Comparison of ENCODE assay signal across 10 mouse cellular contexts in the genomic region with DNA sequence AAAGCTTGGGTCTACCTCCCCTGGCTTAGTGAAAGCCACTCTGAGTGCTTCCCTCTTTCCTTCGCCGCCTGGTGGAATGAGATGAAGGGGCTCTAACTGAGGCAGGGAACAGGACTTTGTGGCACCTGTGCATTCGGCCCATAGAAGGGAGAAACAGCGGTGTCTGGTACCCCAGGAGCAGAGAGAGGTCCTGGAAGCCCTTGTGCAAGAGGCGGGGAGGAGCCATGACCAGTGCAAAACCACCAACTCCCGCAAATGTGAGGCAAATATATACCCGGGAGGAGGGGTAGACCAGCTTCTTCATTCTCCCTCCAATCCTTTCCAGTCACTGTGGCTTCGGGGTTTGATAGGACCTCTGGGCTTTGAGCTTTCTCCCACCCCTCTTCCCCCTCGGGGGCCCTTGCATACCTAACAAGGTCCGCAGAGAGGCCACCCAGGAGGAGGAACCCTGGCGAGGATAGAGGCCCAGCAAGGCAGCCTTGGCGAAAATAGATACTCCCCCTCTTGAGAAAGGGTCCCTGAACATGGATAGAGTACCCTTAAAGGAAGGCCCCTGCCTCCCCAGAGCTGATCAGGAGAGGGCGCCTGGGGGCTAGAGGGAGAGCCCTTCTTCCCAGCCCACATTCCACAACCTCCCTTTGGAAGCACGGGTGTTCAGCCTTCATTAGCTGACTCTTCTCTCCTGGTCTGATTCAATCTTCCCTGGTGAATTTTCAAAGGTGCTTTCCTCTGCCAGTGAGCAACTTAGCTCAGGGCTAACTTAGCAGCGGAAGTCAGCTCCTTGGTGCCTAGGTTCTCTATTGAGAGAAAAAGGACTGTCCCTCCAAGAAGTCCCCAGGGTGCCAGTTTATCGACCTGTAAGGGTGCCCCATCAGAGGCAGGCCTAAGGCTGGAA. TPM values are rescaled to one million over a fixed set of nuclear protein-coding genes. Genes with fewer than 3 reads are reported as not detected.
A peak's percentile ranks its signal among the peaks of the same experiment; 100 is the strongest.
DNase-seq lines count a peak whose midpoint lies in the region; ATAC-seq lines count a peak whose summit lies in the region.
"Had no signal": no experiment of that assay in that cellular context is flagged by ENCODE, and none has a peak within 500 bp of the region (broad histone marks: within the 10 kb centered on the region; RNA-seq: fewer than 3 reads in every experiment).

No protein-coding gene starts in this region.

- no peak for DNase-seq in heart, adult 8-10 months (ENCODE audit: low spot score)
- DNase-seq in ES-CJ7 (ENCODE audit: low read depth, low spot score) (peak; percentile 81), liver (no peak)
- peak; percentile 72 for DNase-seq in forebrain, embryonic 11.5 days (ENCODE audit: low spot score)
- peak; percentile 62 for DNase-seq in mesoderm, embryonic 11.5 days (ENCODE audit: low read depth, low spot score)
- no peak for DNase-seq in thymus, adult 18-20 months

- ATAC-seq in heart, embryonic 13.5 days (ENCODE audit: extremely low read depth, insufficient number of reproducible peaks, low FRiP score, low TSS enrichment), result no peak
- ATAC-seq in forebrain, embryonic 11.5 days (replicated peaks; ENCODE audit: low FRiP score), result peak; percentile 45
- ATAC-seq in monocyte, adult 5-6 weeks (replicated peaks; ENCODE audit: insufficient number of reproducible peaks, low FRiP score, low TSS enrichment, poor library complexity, severe bottlenecking), result no peak

- H3K4me3 ChIP-seq in heart, embryonic 13.5 days, result peak overlapping the region; percentile 65
- H3K4me3 ChIP-seq in forebrain, embryonic 11.5 days (ENCODE audit: low read depth, low read length), result peak overlapping the region; percentile 64

- H3K9me3 ChIP-seq in heart, embryonic 13.5 days, result no peaks in the 10 kb centered on the region
- H3K9me3 ChIP-seq in forebrain, embryonic 11.5 days (ENCODE audit: control insufficient read depth, low read length), result no peaks in the 10 kb centered on the region

- peaks cover 97% of the 10 kb centered on the region for H3K27me3 ChIP-seq in heart, embryonic 13.5 days (replicated peaks)
- no peaks in the 10 kb centered on the region; the same call in 1 of the 2 replicates for H3K27me3 ChIP-seq in forebrain, embryonic 11.5 days (ENCODE audit: control insufficient read depth, insufficient read depth, low read length)

- H3K27ac ChIP-seq in heart, embryonic 13.5 days (replicated peaks), result no peak overlapping the region
- H3K27ac ChIP-seq in forebrain, embryonic 11.5 days (ENCODE audit: low read depth, low read length), result peak overlapping the region; percentile 98
- H3K27ac ChIP-seq: macrophage had no signal

- peaks cover 38% of the 10 kb centered on the region for H3K4me1 ChIP-seq in heart, embryonic 13.5 days
- peaks cover 50% of the 10 kb centered on the region for H3K4me1 ChIP-seq in forebrain, embryonic 11.5 days (replicated peaks; ENCODE audit: control insufficient read depth, insufficient read depth, low read length)

- WGBS in heart, embryonic 13.5 days, result 6% methylated on average over 16 of the region's 16 CpGs
- under 1% methylated on average over 16 of the region's 16 CpGs for WGBS in forebrain, embryonic 11.5 days

- no peak overlapping the region for H3K9ac ChIP-seq in heart, embryonic 13.5 days
- H3K9ac ChIP-seq in forebrain, embryonic 11.5 days (ENCODE audit: low read length), result peak overlapping the region; percentile 99

- no peaks in the 10 kb centered on the region for H3K36me3 ChIP-seq in heart, embryonic 13.5 days
- H3K36me3 ChIP-seq in forebrain, embryonic 11.5 days (ENCODE audit: control insufficient read depth, insufficient read depth, low read length), result no peaks in the 10 kb centered on the region

- H3K4me2 ChIP-seq in heart, embryonic 13.5 days, result peak overlapping the region; percentile 97
- H3K4me2 ChIP-seq in forebrain, embryonic 11.5 days (ENCODE audit: low read depth, low read length, severe bottlenecking), result peak overlapping the region; percentile 66

RNA-seq across cellular contexts. Expression of a gene that starts 0.8 kb away (rescaled TPM):
- polyA plus RNA-seq in heart, embryonic 13.5 days (2015; fragmentation: Nextera tagmentation; extraction: Ambion mirVana), result 0.05 TPM in 1 of 2 replicates, not detected in the other
- under 1 TPM in 1 of 4 experiments, not detected in 3; 0.09 TPM for total RNA-seq in heart, adult 8-10 months (2022)
- 4.7 and 5.6 TPM in 2 replicates for polyA plus RNA-seq in forebrain, embryonic 11.5 days (2014; fragmentation: Nextera tagmentation; extraction: Ambion mirVana)
- total RNA-seq in monocyte, adult 5-6 weeks (2017), result not detected in 3 replicates
- total RNA-seq: CH12.LX had no signal
- polyA plus RNA-seq: macrophage had no signal

RNA-seq across cellular contexts. Expression of a gene that starts 0.8 kb away (rescaled TPM):
- not detected in 2 replicates for polyA plus RNA-seq in heart, embryonic 13.5 days (2015; fragmentation: Nextera tagmentation; extraction: Ambion mirVana)
- not detected for total RNA-seq in heart, adult 8-10 months (2022)
- 8.1 and 12.1 TPM in 2 replicates for polyA plus RNA-seq in forebrain, embryonic 11.5 days (2014; fragmentation: Nextera tagmentation; extraction: Ambion mirVana)
- total RNA-seq in monocyte, adult 5-6 weeks (2017), result 1.8 TPM in 1 of 3 replicates, not detected in the others
- total RNA-seq: CH12.LX had no signal
- polyA plus RNA-seq: macrophage had no signal

RNA-seq across cellular contexts. Expression of a gene that starts 37.5 kb away (rescaled TPM):
- polyA plus RNA-seq in heart, embryonic 13.5 days (2015; fragmentation: Nextera tagmentation; extraction: Ambion mirVana), result not detected in 2 replicates
- not detected for total RNA-seq in heart, adult 8-10 months (2022)
- not detected in 2 replicates for polyA plus RNA-seq in forebrain, embryonic 11.5 days (2014; fragmentation: Nextera tagmentation; extraction: Ambion mirVana)
- not detected in 3 replicates for total RNA-seq in monocyte, adult 5-6 weeks (2017)
- total RNA-seq: CH12.LX had no signal
- polyA plus RNA-seq: macrophage had no signal

RNA-seq across cellular contexts. Expression of a gene that starts 52.5 kb away (rescaled TPM):
- 2.4 and 3.4 TPM in 2 replicates for polyA plus RNA-seq in heart, embryonic 13.5 days (2015; fragmentation: Nextera tagmentation; extraction: Ambion mirVana)
- 10 to 100 TPM; 16.9 to 21.5 (median 18.3) TPM for total RNA-seq in heart, adult 8-10 months (2022)
- 0.35 and 0.96 TPM in 2 replicates for polyA plus RNA-seq in forebrain, embryonic 11.5 days (2014; fragmentation: Nextera tagmentation; extraction: Ambion mirVana)
- 0.43 to 2.9 TPM in 2 of 3 replicates, not detected in the other for total RNA-seq in monocyte, adult 5-6 weeks (2017)

Comparison
In these comparisons a context has a peak if more than half of its experiments do, and no peak if none do; other contexts are left out.
1. DNase-seq: peak in ES-CJ7 (single experiment), forebrain, embryonic 11.5 days (single experiment) and mesoderm, embryonic 11.5 days (single experiment); none in heart, adult 8-10 months (single experiment), thymus, adult 18-20 months (0 of 2) and liver (single experiment).